In genomic region chrX:136895757-136896156, GRCm38 (mm10) we compare ENCODE assay signal across 10 mouse cellular contexts. TPM values are rescaled to one million over a fixed set of nuclear protein-coding genes. Genes with fewer than 3 reads are reported as not detected.
DNase-seq lines count a peak whose midpoint lies in the region; ATAC-seq and TF ChIP-seq lines count a peak whose summit lies in the region.
"Had no signal": no experiment of that assay in that cellular context is flagged by ENCODE, and none has a peak within 500 bp of the region (broad histone marks: within the 10 kb centered on the region; RNA-seq: fewer than 3 reads in every experiment).

No protein-coding gene starts in this region.

- H3K27ac ChIP-seq in hindbrain, embryonic 14.5 days = no peak overlapping the region
- H3K27ac ChIP-seq in hindbrain, embryonic 16.5 days (ENCODE audit: low read depth, low read length) = no peak overlapping the region
- H3K27ac ChIP-seq in ES-E14 (ENCODE audit: insufficient read depth, low read depth, low read length, poor library complexity, severe bottlenecking) = no peak overlapping the region

- H3K36me3 ChIP-seq in hindbrain, embryonic 14.5 days (replicated peaks; ENCODE audit: control insufficient read depth, insufficient read depth) = no peaks in the 10 kb centered on the region
- H3K36me3 ChIP-seq in hindbrain, embryonic 16.5 days (ENCODE audit: control insufficient read depth, insufficient read depth, low read length) = no peaks in the 10 kb centered on the region
- no peaks in the 10 kb centered on the region for H3K36me3 ChIP-seq in ES-E14 (ENCODE audit: control insufficient read depth, insufficient read depth, low read length, poor library complexity, severe bottlenecking)

- no peaks in the 10 kb centered on the region for H3K27me3 ChIP-seq in hindbrain, embryonic 14.5 days (ENCODE audit: control insufficient read depth, insufficient read depth, low read length)
- H3K27me3 ChIP-seq in hindbrain, embryonic 16.5 days (replicated peaks; ENCODE audit: control insufficient read depth, insufficient read depth, low read length) = no peaks in the 10 kb centered on the region

- no peak overlapping the region for H3K4me3 ChIP-seq in hindbrain, embryonic 14.5 days (replicated peaks; ENCODE audit: low read length)
- H3K4me3 ChIP-seq in hindbrain, embryonic 16.5 days (ENCODE audit: low read length) = no peak overlapping the region
- H3K4me3 ChIP-seq in ES-E14 (ENCODE audit: insufficient read depth in 1 of 2, low read depth in 1 of 2, low read length in 2 of 2, poor library complexity in 1 of 2, severe bottlenecking in 1 of 2) = no peak overlapping the region

- in situ Hi-C loops in ES-E14 (cut with MboI; ENCODE audit: low sequenced_read_pairs in 2 of 2, unreplicated experiment in 2 of 2) = no loop called here

- H3K4me2 ChIP-seq in hindbrain, embryonic 14.5 days (replicated peaks) = no peak overlapping the region
- H3K4me2 ChIP-seq in hindbrain, embryonic 16.5 days (ENCODE audit: low read length) = no peak overlapping the region

- no peak overlapping the region for H3K9ac ChIP-seq in hindbrain, embryonic 14.5 days
- H3K9ac ChIP-seq in hindbrain, embryonic 16.5 days (ENCODE audit: low read depth, low read length) = no peak overlapping the region
- no peak overlapping the region for H3K9ac ChIP-seq in ES-E14 (ENCODE audit: insufficient read depth, low read depth, low read length, poor library complexity, severe bottlenecking)

- no peaks in the 10 kb centered on the region for H3K4me1 ChIP-seq in hindbrain, embryonic 14.5 days (replicated peaks; ENCODE audit: control insufficient read depth, insufficient read depth, low read length)
- no peaks in the 10 kb centered on the region for H3K4me1 ChIP-seq in hindbrain, embryonic 16.5 days (ENCODE audit: control insufficient read depth, insufficient read depth, low read depth, low read length)
- no peaks in the 10 kb centered on the region for H3K4me1 ChIP-seq in ES-E14 (ENCODE audit: control insufficient read depth in 2 of 2, insufficient read depth in 2 of 2, low read length in 2 of 2, poor library complexity in 1 of 2)

- WGBS in hindbrain, embryonic 14.5 days = 66% methylated on average over 2 of the region's 2 CpGs
- WGBS in hindbrain, embryonic 16.5 days = 62% methylated on average over 2 of the region's 2 CpGs

- peak; percentile 38 for DNase-seq in hindbrain, embryonic 14.5 days (ENCODE audit: low spot score)
- DNase-seq in 416B (ENCODE audit: low read depth) = peak; percentile 53
- DNase-seq in ES-E14 (ENCODE audit: low read depth, low spot score) = peak; percentile 17
- DNase-seq in frontal cortex, postnatal 36 days (ENCODE audit: low spot score in 2 of 2) = peak; percentile 2 to 36
- DNase-seq in retina, postnatal 7 days (ENCODE audit: low read depth, low spot score) = peak; percentile 9
- DNase-seq in heart, adult 18-20 months = no peak

- H3K9me3 ChIP-seq in hindbrain, embryonic 14.5 days (ENCODE audit: control insufficient read depth, low read length) = no peaks in the 10 kb centered on the region
- no peaks in the 10 kb centered on the region for H3K9me3 ChIP-seq in hindbrain, embryonic 16.5 days (ENCODE audit: control insufficient read depth, low read length)
- no peaks in the 10 kb centered on the region for H3K9me3 ChIP-seq in ES-E14 (ENCODE audit: control insufficient read depth, insufficient read depth, low read depth, low read length)

- no peak for ATAC-seq in hindbrain, embryonic 14.5 days (ENCODE audit: low FRiP score)
- no peak for ATAC-seq in hindbrain, embryonic 16.5 days
- ATAC-seq in megakaryocyte, adult 5-6 weeks (ENCODE audit: poor library complexity, severe bottlenecking) = no peak

TF ChIP-seq in ES-E14, 5 proteins besides CTCF, POLR2A, EP300 and RAD21:
- TF ChIP-seq CHD2 (IDR thresholded peaks at IDR 0.05; ENCODE audit: low read depth, low read length) (no peak), ZC3H11A (IDR thresholded peaks at IDR 0.05; ENCODE audit: borderline replicate concordance, low read depth, low read length) (no peak; the same call in 1 of the 2 replicates), ZNF384 (IDR thresholded peaks at IDR 0.05; ENCODE audit: low read depth, low read length) (no peak), HCFC1 (IDR thresholded peaks at IDR 0.05; ENCODE audit: borderline replicate concordance, insufficient read depth, low read length) (no peak), MAFK (IDR thresholded peaks at IDR 0.05; ENCODE audit: insufficient read depth, low read depth, low read length) (no peak)

RNA-seq across cellular contexts. Expression of gene Rab9b, which starts 27.2 kb away (rescaled TPM):
- polyA plus RNA-seq in hindbrain, embryonic 14.5 days (2014; fragmentation: Nextera tagmentation; extraction: Ambion mirVana) = 23.8 and 25.8 TPM in 2 replicates
- polyA plus RNA-seq in hindbrain, embryonic 16.5 days (2015; fragmentation: Nextera tagmentation; extraction: Ambion mirVana) = 24.3 and 27.8 TPM in 2 replicates
- 0.18 TPM in 1 of 2 replicates, not detected in the other for total RNA-seq in ES-E14 (2012; rRNA removed)
- total RNA-seq in megakaryocyte, adult 5-6 weeks (2015) = not detected in 2 replicates
- not detected in 2 replicates for total RNA-seq in megakaryocyte, adult 5-6 weeks (2017)
- total RNA-seq in heart, adult 18-20 months (2021) = under 1 TPM; 0.10 to 0.25 TPM

RNA-seq across cellular contexts. Expression of gene H2bfm, which starts 31.4 kb away (rescaled TPM):
- polyA plus RNA-seq in hindbrain, embryonic 14.5 days (2014; fragmentation: Nextera tagmentation; extraction: Ambion mirVana) = not detected in 2 replicates
- polyA plus RNA-seq in hindbrain, embryonic 16.5 days (2015; fragmentation: Nextera tagmentation; extraction: Ambion mirVana) = not detected in 2 replicates
- total RNA-seq in ES-E14 (2012; rRNA removed) = 0.32 and 1.6 TPM in 2 replicates
- total RNA-seq in megakaryocyte, adult 5-6 weeks (2015) = not detected in 2 replicates
- not detected in 2 replicates for total RNA-seq in megakaryocyte, adult 5-6 weeks (2017)
- not detected for total RNA-seq in heart, adult 18-20 months (2021)
- total RNA-seq: layer of hippocampus, postnatal 25 days had no signal
- polyA plus RNA-seq: neural tube, embryonic 14.5 days had no signal

Comparison
In these comparisons a context has a peak if more than half of its experiments do, and no peak if none do; other contexts are left out.
1. DNase-seq: peak in hindbrain, embryonic 14.5 days (single experiment), 416B (single experiment), ES-E14 (single experiment), frontal cortex, postnatal 36 days (2 of 2) and retina, postnatal 7 days (single experiment); none in heart, adult 18-20 months (0 of 2).